Mouse (Mus musculus) kidney, embryonic 14.5 days (tissue): ENCODE measurements around the gene Panx1. TPM values are rescaled to one million over a fixed set of nuclear protein-coding genes. Genes with fewer than 3 reads are reported as not detected.

ENCODE experiments used
- ATAC-seq: fragments of 200-750 bp; cut with Nextera tagmentation; 2 replicates; pipeline ENCODE4 v1.8.0; 2017; ENCODE audit warnings: moderate number of reproducible peaks, mild to moderate bottlenecking, moderate TSS enrichment, moderate library complexity; ENCODE audit not compliant: low FRiP score, low TSS enrichment
- H3K27ac ChIP-seq: fragments of 300-500 bp; sonication (generic); 2 replicates; pipeline ENCODE4 v1.5.1; 2014; ENCODE audit warnings: low read depth, mild to moderate bottlenecking, low read length, moderate library complexity, mixed read lengths
- H3K27me3 ChIP-seq: fragments of 300-500 bp; sonication (generic); 2 replicates; pipeline ENCODE4 v1.6.1; 2014; ENCODE audit warnings: mild to moderate bottlenecking, low read length; ENCODE audit not compliant: control insufficient read depth, insufficient read depth
- H3K36me3 ChIP-seq: fragments of 300-500 bp; sonication (generic); 2 replicates; pipeline ENCODE4 v1.6.1; 2014; ENCODE audit warnings: low read length, mixed read lengths; ENCODE audit not compliant: control insufficient read depth, insufficient read depth
- H3K4me1 ChIP-seq: fragments of 300-500 bp; sonication (generic); 2 replicates; pipeline ENCODE4 v1.6.1; 2014; ENCODE audit warnings: low read length, mixed read lengths; ENCODE audit not compliant: control insufficient read depth, insufficient read depth
- H3K4me2 ChIP-seq: fragments of 300-500 bp; sonication (generic); replicated peaks from 2 replicates; pipeline ENCODE4 v1.6.1; 2014; ENCODE audit warnings: low read depth, mild to moderate bottlenecking, low read length
- H3K4me3 ChIP-seq: fragments of 300-500 bp; sonication (generic); 2 replicates; pipeline ENCODE4 v1.5.1; 2014; ENCODE audit warnings: mild to moderate bottlenecking, low read length
- H3K9ac ChIP-seq: fragments of 300-500 bp; sonication (generic); 2 replicates; pipeline ENCODE4 v1.6.1; 2014; ENCODE audit warnings: low read depth, mild to moderate bottlenecking, low read length, moderate library complexity
- H3K9me3 ChIP-seq: fragments of 300-500 bp; sonication (generic); 2 replicates; pipeline ENCODE4 v1.6.1; 2016; ENCODE audit warnings: low read length; ENCODE audit not compliant: control insufficient read depth
- WGBS: fragments of 180-500 bp; shearing (Covaris S2); extraction: QIAGEN DNeasy Blood & Tissue Kit; methylation state at CpG from one replicate; pipeline ENCODE4 v1.1.7; 2014; 5-methylcytosine and 5-hydroxymethylcytosine counted together
- polyA plus RNA-seq: library from polyadenylated mRNA; unstranded; fragments of >200 nt; fragmentation: Nextera tagmentation; extraction: Ambion mirVana; gene quantifications from 2 replicates; pipeline ENCODE4 v1.2.1, GENCODE M21; 2014

Gene Panx1
- polyA plus RNA-seq, 1 experiment from 2014 or later, result 71.2 TPM

DNA sequence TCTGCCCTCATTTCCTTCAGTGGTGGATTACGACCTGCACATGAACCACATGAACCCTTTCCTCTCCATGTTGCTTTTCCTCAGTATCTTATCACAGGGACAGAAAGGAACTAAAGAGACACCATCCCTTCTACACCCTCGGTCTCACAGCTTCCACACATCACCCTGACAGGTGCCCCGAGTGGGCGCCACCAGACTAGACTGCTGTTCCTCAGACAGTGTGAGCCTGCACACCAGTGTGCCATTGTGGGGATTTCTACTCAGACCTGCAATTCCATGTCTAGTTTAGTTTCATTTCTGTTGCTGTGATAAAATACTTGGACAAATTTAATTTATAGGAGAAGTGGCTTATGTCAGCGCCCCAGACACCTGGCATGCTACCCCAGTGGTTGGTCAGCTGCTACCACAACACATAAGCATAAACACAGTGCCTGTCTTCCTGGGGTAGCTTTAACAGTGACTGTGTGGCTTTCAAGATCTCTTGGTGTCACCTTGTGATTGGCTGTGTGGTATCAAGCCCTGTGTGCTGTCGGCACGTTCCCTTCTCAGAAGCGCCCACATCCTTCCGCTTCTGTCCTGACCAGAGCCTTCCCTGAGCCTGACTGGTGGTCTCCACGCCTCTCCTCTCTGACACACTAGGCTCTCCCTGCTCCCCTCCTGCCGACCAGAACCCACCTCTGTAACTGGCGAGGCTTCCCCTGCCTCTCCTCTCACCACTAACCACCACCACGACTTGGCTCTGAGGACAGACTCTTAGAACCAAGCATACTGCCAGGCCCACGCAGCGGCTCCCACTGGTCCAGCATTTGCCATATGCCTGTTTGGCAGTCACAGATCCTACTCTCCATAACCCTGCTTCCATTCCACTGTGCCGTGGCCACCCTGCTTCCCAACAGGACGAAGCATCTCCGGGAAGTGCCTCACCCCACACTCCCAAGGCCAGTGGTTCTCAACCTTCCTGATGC is 27.2 kb downstream of the Panx1 start:
- WGBS, result 87% methylated on average over 18 of the region's 18 CpGs
- peak; percentile 26; the same call in 1 of the 2 replicates for ATAC-seq
- no peak overlapping the region for H3K4me2 ChIP-seq

DNA sequence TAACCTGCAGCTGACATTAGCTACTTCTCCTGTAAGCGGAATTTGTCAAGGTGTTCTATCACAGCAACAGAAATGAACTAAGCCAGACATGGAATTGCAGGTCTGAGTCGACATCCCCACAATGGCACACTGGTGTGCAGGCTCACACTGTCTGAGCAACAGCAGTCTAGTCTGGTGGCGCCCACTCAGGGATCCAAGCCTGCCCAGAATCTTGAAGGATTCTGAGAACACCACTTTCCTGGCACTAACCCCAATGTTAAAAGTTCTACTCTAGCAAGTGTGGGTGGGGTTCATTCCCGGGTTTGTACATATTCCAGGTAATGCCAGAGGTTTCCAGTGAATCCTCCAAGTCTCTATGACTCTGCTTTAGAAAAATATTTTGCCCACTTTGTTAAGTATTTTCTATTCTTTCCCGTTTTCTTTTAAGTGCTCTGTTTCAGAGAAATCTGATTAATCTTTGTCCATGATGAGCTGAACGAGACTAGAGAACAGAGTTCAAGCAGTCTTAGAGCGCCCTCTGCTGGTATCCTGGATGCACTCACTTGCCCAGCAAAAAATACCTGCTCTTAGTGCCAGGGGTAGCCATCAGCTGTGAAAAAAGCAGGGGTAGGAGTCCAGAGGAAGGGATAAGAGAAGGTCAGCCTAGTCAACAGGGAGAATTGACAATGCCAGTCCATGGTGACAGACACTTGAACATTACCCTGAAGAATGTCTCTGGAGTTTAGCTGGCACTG is 29.9 kb downstream of the Panx1 start:
- no peaks in the 10 kb centered on the region for H3K27me3 ChIP-seq
- ATAC-seq, result peak; percentile 64
- 58% methylated on average over 7 of the region's 7 CpGs for WGBS
- no peak overlapping the region for H3K4me2 ChIP-seq
- no peak overlapping the region for H3K27ac ChIP-seq
- no peaks in the 10 kb centered on the region for H3K4me1 ChIP-seq
- peaks cover 3% of the 10 kb centered on the region; the same call in 1 of the 2 replicates for H3K36me3 ChIP-seq
- no peaks in the 10 kb centered on the region for H3K9me3 ChIP-seq
- no peak overlapping the region for H3K4me3 ChIP-seq
- H3K9ac ChIP-seq, result no peak overlapping the region

More for the DNA sequence above, 27.2 kb downstream of the Panx1 start:
- H3K4me1 ChIP-seq, result no peaks in the 10 kb centered on the region
- H3K9me3 ChIP-seq, result no peaks in the 10 kb centered on the region
- no peak overlapping the region for H3K27ac ChIP-seq
- H3K27me3 ChIP-seq, result no peaks in the 10 kb centered on the region
- H3K4me3 ChIP-seq, result no peak overlapping the region
- H3K36me3 ChIP-seq, result peaks cover 13% of the 10 kb centered on the region; the same call in 1 of the 2 replicates
- no peak overlapping the region for H3K9ac ChIP-seq

DNA sequence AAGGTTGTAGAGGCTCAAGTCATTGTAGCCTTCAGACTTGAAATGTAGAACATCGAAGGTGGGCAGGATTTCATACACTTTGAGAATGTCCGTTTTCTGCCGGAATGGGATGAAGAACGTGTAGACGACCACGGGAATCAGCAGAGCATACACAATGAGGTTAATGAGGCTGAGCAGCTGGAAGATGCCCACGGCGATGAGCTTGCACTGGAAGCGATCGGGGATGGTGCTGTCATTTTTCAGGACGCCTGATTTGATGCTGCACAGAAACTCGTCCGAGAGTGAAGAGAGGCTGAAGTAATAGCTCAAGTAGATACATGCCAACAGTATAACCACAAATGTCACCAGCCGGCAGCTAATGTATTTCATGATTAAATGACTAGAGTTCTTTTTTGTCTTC is 37.7 kb downstream of the Panx1 start:
- Histone ChIP-seq H3K36me3 (peaks cover 20% of the 10 kb centered on the region; the same call in 1 of the 2 replicates), H3K4me1 (no peaks in the 10 kb centered on the region), H3K9ac (no peak overlapping the region), H3K9me3 (no peaks in the 10 kb centered on the region), H3K27ac (no peak overlapping the region), H3K27me3 (no peaks in the 10 kb centered on the region), H3K4me3 (no peak overlapping the region), H3K4me2 (no peak overlapping the region)
- no peak for ATAC-seq
- 67% methylated on average over 14 of the region's 14 CpGs for WGBS

DNA sequence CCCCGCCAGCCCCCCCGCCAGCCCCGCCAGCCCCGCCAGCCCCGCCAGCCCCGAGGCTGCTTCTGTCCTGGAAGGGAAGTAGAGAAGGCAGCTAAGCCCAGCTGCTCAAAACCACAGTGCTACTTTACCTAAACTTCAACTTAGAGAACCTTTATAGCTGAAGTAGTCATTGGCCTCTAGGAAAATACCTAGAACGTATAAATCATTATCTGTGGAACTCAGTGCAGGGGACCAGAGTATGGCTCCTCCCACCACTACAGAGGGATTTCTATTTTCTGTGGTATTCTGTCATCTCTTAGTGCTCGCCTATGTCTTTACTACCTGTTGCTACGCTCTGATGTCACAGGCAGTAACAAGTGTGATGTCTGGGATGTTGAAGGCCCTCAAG is 41.0 kb downstream of the Panx1 start:
- Histone ChIP-seq H3K27ac (no peak overlapping the region), H3K36me3 (peaks cover 20% of the 10 kb centered on the region), H3K4me3 (no peak overlapping the region), H3K4me1 (no peaks in the 10 kb centered on the region), H3K4me2 (no peak overlapping the region), H3K9me3 (no peaks in the 10 kb centered on the region), H3K9ac (no peak overlapping the region), H3K27me3 (no peaks in the 10 kb centered on the region)
- no peak for ATAC-seq
- WGBS, result 67% methylated on average over 9 of the region's 9 CpGs

DNA sequence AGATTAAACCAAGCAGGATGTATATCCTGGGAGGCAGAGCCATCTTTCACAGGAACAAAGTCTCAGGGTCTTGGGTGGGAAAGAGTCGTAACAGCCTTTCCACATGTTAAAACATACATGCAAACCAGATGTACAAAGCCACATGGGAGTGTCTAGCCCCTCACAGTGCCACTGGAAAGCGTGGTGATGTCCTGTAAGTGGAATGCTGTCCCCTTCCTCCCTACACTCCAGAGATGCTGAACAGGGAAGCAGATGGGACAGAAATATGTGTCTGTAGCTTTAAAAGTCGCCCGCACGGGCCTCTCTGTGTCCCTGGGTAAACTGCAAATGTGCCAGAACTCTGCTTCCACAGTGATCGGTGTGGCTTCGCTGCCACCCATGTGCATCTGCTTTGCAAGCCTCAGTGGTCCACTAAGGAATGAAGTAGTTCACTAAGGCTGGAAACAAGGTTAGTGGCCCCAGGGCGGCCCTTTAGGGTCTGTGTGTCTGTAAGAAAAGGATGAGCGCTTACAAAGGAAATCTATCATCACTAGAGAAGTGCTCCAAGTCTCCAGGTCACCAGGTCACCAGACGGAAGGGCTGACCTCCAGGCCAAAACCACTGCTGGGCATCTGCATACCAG is 41.5 kb downstream of the Panx1 start:
- no peak overlapping the region for H3K27ac ChIP-seq
- H3K4me1 ChIP-seq, result no peaks in the 10 kb centered on the region
- peaks cover 20% of the 10 kb centered on the region for H3K36me3 ChIP-seq
- H3K4me2 ChIP-seq, result no peak overlapping the region
- H3K27me3 ChIP-seq, result no peaks in the 10 kb centered on the region
- no peak overlapping the region for H3K9ac ChIP-seq
- no peak overlapping the region for H3K4me3 ChIP-seq
- no peaks in the 10 kb centered on the region for H3K9me3 ChIP-seq
- 40% methylated on average over 10 of the region's 10 CpGs for WGBS
- no peak for ATAC-seq

DNA sequence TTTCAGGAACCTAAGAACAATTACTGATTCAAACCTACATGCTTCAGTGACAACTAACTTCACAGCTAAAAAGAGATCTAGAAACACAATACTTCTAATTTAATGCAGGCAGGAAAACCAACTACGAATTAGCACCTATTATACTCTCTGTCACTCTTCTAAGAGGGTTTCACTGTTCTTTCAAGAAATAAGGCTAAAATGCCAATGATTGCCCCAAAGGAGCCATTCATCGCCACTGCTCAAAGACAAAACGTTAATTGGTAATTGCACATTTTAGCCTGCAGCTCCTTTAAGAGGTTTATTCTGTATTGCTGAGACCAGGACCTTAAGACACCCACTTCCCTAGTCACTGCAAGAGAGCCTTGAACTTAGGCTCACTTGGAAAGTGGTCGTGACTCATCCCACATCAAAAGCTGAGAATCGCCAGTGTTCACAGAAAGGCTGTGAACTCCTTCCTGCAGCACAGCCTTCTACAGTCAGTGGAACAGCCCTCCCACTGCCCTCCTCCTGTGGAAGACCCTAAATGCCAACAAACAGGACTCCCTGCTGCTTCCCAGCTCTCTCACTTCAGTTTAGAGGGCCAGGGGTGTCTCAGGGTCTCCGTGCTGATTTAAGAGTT is 42.2 kb downstream of the Panx1 start:
- Histone ChIP-seq H3K9me3 (no peaks in the 10 kb centered on the region), H3K9ac (no peak overlapping the region), H3K4me2 (no peak overlapping the region), H3K27ac (no peak overlapping the region), H3K4me3 (no peak overlapping the region), H3K4me1 (no peaks in the 10 kb centered on the region), H3K36me3 (peaks cover 20% of the 10 kb centered on the region), H3K27me3 (no peaks in the 10 kb centered on the region)
- WGBS, result 41% methylated on average over 6 of the region's 6 CpGs
- ATAC-seq, result no peak

DNA sequence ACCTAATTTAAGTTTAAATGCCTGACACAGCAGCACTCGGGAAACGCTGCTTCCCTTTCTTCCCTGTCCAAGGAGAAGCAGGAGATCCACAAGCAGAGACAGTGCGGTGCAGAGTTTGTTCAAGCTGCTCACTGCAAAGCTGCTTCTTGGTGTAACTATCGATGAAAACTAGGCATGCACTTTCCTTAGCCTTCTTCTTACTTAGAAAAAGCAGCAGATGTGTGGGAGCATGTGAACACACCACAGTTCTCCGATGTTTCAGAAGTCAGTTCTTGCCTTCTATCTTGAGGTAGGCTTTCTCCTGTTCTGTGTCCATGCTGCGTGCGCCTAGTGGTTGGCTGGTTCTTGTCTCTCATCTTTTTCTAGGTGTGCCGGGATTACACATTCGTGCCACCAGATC is 46.5 kb downstream of the Panx1 start:
- no peaks in the 10 kb centered on the region for H3K27me3 ChIP-seq
- no peaks in the 10 kb centered on the region; the same call in 1 of the 2 replicates for H3K36me3 ChIP-seq
- WGBS, result 92% methylated on average over 9 of the region's 9 CpGs
- H3K27ac ChIP-seq, result no peak overlapping the region
- no peak overlapping the region for H3K4me3 ChIP-seq
- ATAC-seq, result no peak
- no peaks in the 10 kb centered on the region for H3K9me3 ChIP-seq
- no peak overlapping the region for H3K9ac ChIP-seq
- H3K4me1 ChIP-seq, result no peaks in the 10 kb centered on the region
- no peak overlapping the region for H3K4me2 ChIP-seq

DNA sequence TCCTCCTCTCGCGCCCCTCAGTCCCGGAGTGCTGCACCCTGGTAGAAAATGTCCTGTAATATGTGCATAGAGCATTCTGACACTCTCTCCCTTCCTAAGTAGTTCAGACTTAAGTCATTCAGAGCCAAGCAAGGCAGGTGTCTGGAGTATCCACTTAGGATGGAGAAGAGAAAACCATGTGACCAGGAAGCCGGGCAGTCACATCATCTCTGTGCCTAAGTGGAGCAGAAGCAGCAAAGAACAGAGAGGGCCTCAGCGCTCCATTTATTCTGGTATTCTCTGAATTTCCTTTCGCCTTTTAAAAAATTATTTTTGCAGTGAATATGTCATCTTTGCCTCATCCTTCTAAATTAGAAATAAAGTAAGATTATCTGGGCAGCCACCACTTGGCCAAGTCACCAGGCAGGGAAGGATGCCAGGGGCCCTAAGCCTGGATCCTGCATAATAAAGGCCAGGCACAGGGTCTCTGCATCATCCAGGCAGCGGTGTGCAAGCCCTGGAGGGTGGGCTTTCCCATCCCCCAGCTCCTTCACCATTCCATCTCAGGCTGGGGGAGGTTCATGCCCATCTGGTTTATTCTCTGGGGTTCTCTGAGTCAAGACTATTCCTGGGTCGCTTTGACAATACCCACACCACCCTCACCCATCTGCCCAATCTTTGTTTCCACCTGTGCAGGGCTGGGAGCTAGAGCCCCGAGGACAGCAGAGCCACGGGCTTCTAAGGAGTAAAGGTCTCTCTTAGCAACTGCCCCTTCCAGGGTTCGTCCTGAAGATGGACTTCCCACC is 47.8 kb downstream of the Panx1 start:
- Histone ChIP-seq H3K9me3 (no peaks in the 10 kb centered on the region), H3K36me3 (no peaks in the 10 kb centered on the region; the same call in 1 of the 2 replicates), H3K4me1 (no peaks in the 10 kb centered on the region), H3K4me2 (no peak overlapping the region), H3K27ac (no peak overlapping the region), H3K4me3 (no peak overlapping the region), H3K9ac (no peak overlapping the region), H3K27me3 (no peaks in the 10 kb centered on the region)
- ATAC-seq, result no peak
- WGBS, result 75% methylated on average over 11 of the region's 11 CpGs
